ENCODE assay signal across 8 mouse cellular contexts in genomic region chr9:119323260-119323645, GRCm38 (mm10). TPM values are rescaled to one million over a fixed set of nuclear protein-coding genes. Genes with fewer than 3 reads are reported as not detected.
DNase-seq lines count a peak whose midpoint lies in the region; ATAC-seq and TF ChIP-seq lines count a peak whose summit lies in the region.

No protein-coding gene starts in this region.

- H3ac ChIP-seq in myocyte (ENCODE audit: control insufficient read depth, insufficient read length), result peak overlapping the region; percentile 77

- TF ChIP-seq POLR2A in myocyte (IDR thresholded peaks at IDR 0.05; ENCODE audit: insufficient read length, low read depth), result no peak

- peak overlapping the region; percentile 94 for H3K4me2 ChIP-seq in intestine, embryonic 15.5 days (replicated peaks)
- H3K4me2 ChIP-seq in myocyte (ENCODE audit: low read depth), result peak overlapping the region; percentile 92

- 9% methylated on average over 9 of the region's 9 CpGs for WGBS in embryonic facial prominence, embryonic 10.5 days
- 4% methylated on average over 9 of the region's 9 CpGs for WGBS in intestine, embryonic 15.5 days

- peaks cover 36% of the 10 kb centered on the region for H3K79me2 ChIP-seq in myocyte (ENCODE audit: control insufficient read depth, insufficient read depth)

- H3K9me3 ChIP-seq in embryonic facial prominence, embryonic 10.5 days, result no peaks in the 10 kb centered on the region
- no peaks in the 10 kb centered on the region for H3K9me3 ChIP-seq in intestine, embryonic 15.5 days

- H3K36me3 ChIP-seq in embryonic facial prominence, embryonic 10.5 days (replicated peaks), result peaks cover 2% of the 10 kb centered on the region; the same call in 1 of the 2 replicates
- no peaks in the 10 kb centered on the region for H3K36me3 ChIP-seq in intestine, embryonic 15.5 days
- no peaks in the 10 kb centered on the region for H3K36me3 ChIP-seq in myocyte (ENCODE audit: control insufficient read depth, insufficient read depth)

- H3K27ac ChIP-seq in layer of hippocampus, adult 2 months, result peak overlapping the region; percentile 100
- peak overlapping the region; percentile 99 for H3K27ac ChIP-seq in embryonic facial prominence, embryonic 10.5 days (replicated peaks)
- peak overlapping the region; percentile 91 for H3K27ac ChIP-seq in intestine, embryonic 15.5 days

- H3K4me3 ChIP-seq in layer of hippocampus, adult 2 months, result peak overlapping the region; percentile 96
- H3K4me3 ChIP-seq in embryonic facial prominence, embryonic 10.5 days, result peak overlapping the region; percentile 92
- H3K4me3 ChIP-seq in intestine, embryonic 15.5 days (replicated peaks), result peak overlapping the region; percentile 95
- peak overlapping the region; percentile 81 for H3K4me3 ChIP-seq in myocyte

- no peak for TF ChIP-seq CTCF in layer of hippocampus, adult 2 months (conservative IDR thresholded peaks at IDR 0.05)

- H3K9ac ChIP-seq in intestine, embryonic 15.5 days, result peak overlapping the region; percentile 55

- no peaks in the 10 kb centered on the region for H3K27me3 ChIP-seq in embryonic facial prominence, embryonic 10.5 days (replicated peaks; ENCODE audit: low read depth, poor library complexity, severe bottlenecking)
- H3K27me3 ChIP-seq in intestine, embryonic 15.5 days (replicated peaks), result no peaks in the 10 kb centered on the region
- no peaks in the 10 kb centered on the region for H3K27me3 ChIP-seq in myocyte (ENCODE audit: control insufficient read depth, insufficient read depth, insufficient read length)

- peak; percentile 11 for ATAC-seq in intestine, embryonic 15.5 days

- no peak for DNase-seq in layer of hippocampus, adult 2 months (ENCODE audit: low spot score in 2 of 2)
- no peak for DNase-seq in layer of hippocampus, adult 9-10 months (ENCODE audit: low spot score)
- no peak for DNase-seq in embryonic facial prominence, embryonic 10.5 days (ENCODE audit: low spot score)
- DNase-seq in ovary, postnatal 14 days (ENCODE audit: low spot score), result no peak
- no peak for DNase-seq in urinary bladder, postnatal 4 days (ENCODE audit: low spot score in 2 of 2)
- DNase-seq in layer of hippocampus, adult 9-11 months, result no peak

- peaks cover 23% of the 10 kb centered on the region for H3K4me1 ChIP-seq in embryonic facial prominence, embryonic 10.5 days
- peaks cover 7% of the 10 kb centered on the region; the same call in 1 of the 2 replicates for H3K4me1 ChIP-seq in intestine, embryonic 15.5 days (replicated peaks)

TF ChIP-seq in myocyte, 11 proteins besides CTCF, POLR2A, EP300 and RAD21:
- TF ChIP-seq USF1 (IDR thresholded peaks at IDR 0.05; ENCODE audit: low read depth) (no peak), TCF12 (IDR thresholded peaks at IDR 0.05; ENCODE audit: insufficient read depth, poor library complexity, severe bottlenecking) (no peak), SRF (IDR thresholded peaks at IDR 0.05; ENCODE audit: control insufficient read depth, insufficient read length, low read depth) (no peak), E2F4 (IDR thresholded peaks at IDR 0.05; ENCODE audit: insufficient read depth) (no peak), MAX (IDR thresholded peaks at IDR 0.05; ENCODE audit: low read depth) (no peak), POLR2AphosphoS2 (IDR thresholded peaks at IDR 0.05; ENCODE audit: insufficient read length, low read depth) (no peak), TCF3 (IDR thresholded peaks at IDR 0.05; ENCODE audit: insufficient read length, low read depth) (no peak), MYOD1 (IDR thresholded peaks at IDR 0.05; ENCODE audit: control insufficient read depth in 1 of 3, insufficient read length in 2 of 3, low read depth in 2 of 3) (no peak), MYOG (IDR thresholded peaks at IDR 0.05; ENCODE audit: control insufficient read depth in 1 of 3, insufficient read depth in 1 of 3, insufficient read length in 2 of 3, low read depth in 2 of 3) (no peak), CEBPB (IDR thresholded peaks at IDR 0.05; ENCODE audit: insufficient read depth, poor library complexity, severe bottlenecking) (no peak), REST (IDR thresholded peaks at IDR 0.05; ENCODE audit: insufficient read depth, insufficient read length) (no peak)

RNA-seq across cellular contexts. Expression of gene Oxsr1, which starts 1.0 kb away (rescaled TPM):
- 10 to 100 TPM; 30.2 to 31.2 TPM for total RNA-seq in layer of hippocampus, adult 2 months (2021)
- polyA plus RNA-seq in embryonic facial prominence, embryonic 10.5 days (2016; fragmentation: Nextera tagmentation; extraction: Ambion mirVana), result 12.1 and 12.3 TPM in 2 replicates
- 12.0 and 12.1 TPM in 2 replicates for polyA plus RNA-seq in intestine, embryonic 15.5 days (2015; fragmentation: Nextera tagmentation; extraction: Ambion mirVana)
- 13.5 TPM for polyA plus RNA-seq in myocyte (2012; fragmentation: generic; extraction: Trizol)

RNA-seq across cellular contexts. Expression of gene Acaa1a, which starts 16.2 kb away (rescaled TPM):
- 10 to 100 TPM; 77.9 to 83.1 TPM for total RNA-seq in layer of hippocampus, adult 2 months (2021)
- polyA plus RNA-seq in embryonic facial prominence, embryonic 10.5 days (2016; fragmentation: Nextera tagmentation; extraction: Ambion mirVana), result 75.2 and 76.8 TPM in 2 replicates
- polyA plus RNA-seq in intestine, embryonic 15.5 days (2015; fragmentation: Nextera tagmentation; extraction: Ambion mirVana), result 95.2 and 108 TPM in 2 replicates
- polyA plus RNA-seq in myocyte (2012; fragmentation: generic; extraction: Trizol), result 61.7 TPM

RNA-seq across cellular contexts. Expression of gene Myd88, which starts 18.0 kb away (rescaled TPM):
- total RNA-seq in layer of hippocampus, adult 2 months (2021), result 1 to 10 TPM; 5.4 to 5.7 TPM
- polyA plus RNA-seq in embryonic facial prominence, embryonic 10.5 days (2016; fragmentation: Nextera tagmentation; extraction: Ambion mirVana), result 8.3 and 9.9 TPM in 2 replicates
- 29.8 and 32.1 TPM in 2 replicates for polyA plus RNA-seq in intestine, embryonic 15.5 days (2015; fragmentation: Nextera tagmentation; extraction: Ambion mirVana)
- 16.0 TPM for polyA plus RNA-seq in myocyte (2012; fragmentation: generic; extraction: Trizol)

RNA-seq across cellular contexts. Expression of gene Xylb, which starts 33.9 kb away (rescaled TPM):
- 1 to 10 TPM; 4.9 to 5.1 TPM for total RNA-seq in layer of hippocampus, adult 2 months (2021)
- 9.3 and 9.8 TPM in 2 replicates for polyA plus RNA-seq in embryonic facial prominence, embryonic 10.5 days (2016; fragmentation: Nextera tagmentation; extraction: Ambion mirVana)
- polyA plus RNA-seq in intestine, embryonic 15.5 days (2015; fragmentation: Nextera tagmentation; extraction: Ambion mirVana), result 13.2 and 14.5 TPM in 2 replicates
- polyA plus RNA-seq in myocyte (2012; fragmentation: generic; extraction: Trizol), result 1.7 TPM

RNA-seq across cellular contexts. Expression of gene Slc22a14, which starts 42.1 kb away (rescaled TPM):
- not detected for total RNA-seq in layer of hippocampus, adult 2 months (2021)
- not detected in 2 replicates for polyA plus RNA-seq in embryonic facial prominence, embryonic 10.5 days (2016; fragmentation: Nextera tagmentation; extraction: Ambion mirVana)
- polyA plus RNA-seq in intestine, embryonic 15.5 days (2015; fragmentation: Nextera tagmentation; extraction: Ambion mirVana), result 0.06 TPM in 1 of 2 replicates, not detected in the other
- not detected for polyA plus RNA-seq in myocyte (2012; fragmentation: generic; extraction: Trizol)
